Mouse (Mus musculus) liver, adult 2 months (tissue): ENCODE data around the gene Tcp10c. TPM values are rescaled to one million over a fixed set of nuclear protein-coding genes. Genes with fewer than 3 reads are reported as not detected.
"Not testable (repeated sequence)": the region's sequence is repeated elsewhere in the genome, so short reads cannot be mapped to it uniquely, and the experiment has no call there.

Experiments
- DNase-seq: peaks from one replicate; pipeline ENCODE4 v3.0.0-alpha.2; 2011; ENCODE audit warnings: low read depth, low spot score; ENCODE audit errors: extremely low read depth
- H3K27ac ChIP-seq: fragments of 200-500 bp; replicated peaks from 2 replicates; pipeline ENCODE4 v1.5.1; 2012; ENCODE audit warnings: low read depth, mild to moderate bottlenecking, control low read depth, inconsistent platforms, low read length; ENCODE audit not compliant: insufficient read depth
- H3K27me3 ChIP-seq: fragments of 200-500 bp; 2 replicates; pipeline ENCODE4 v1.6.1; 2012; ENCODE audit warnings: mild to moderate bottlenecking, moderate library complexity, low read length, inconsistent platforms; ENCODE audit not compliant: control insufficient read depth, insufficient read depth
- H3K36me3 ChIP-seq: fragments of 200-500 bp; 2 replicates; pipeline ENCODE4 v1.6.1; 2012; ENCODE audit warnings: low read length, inconsistent platforms; ENCODE audit not compliant: control insufficient read depth, insufficient read depth
- H3K4me1 ChIP-seq: fragments of 200-500 bp; 2 replicates; pipeline ENCODE4 v1.6.1; 2011; ENCODE audit warnings: low read length; ENCODE audit not compliant: control insufficient read depth, insufficient read depth
- H3K4me3 ChIP-seq: fragments of 200-500 bp; 2 replicates; pipeline ENCODE4 v1.5.1; 2011; ENCODE audit warnings: low read depth, mild to moderate bottlenecking, control low read depth, low read length, moderate library complexity; ENCODE audit not compliant: insufficient read depth
- H3K79me2 ChIP-seq: fragments of 200-500 bp; 2 replicates; pipeline ENCODE4 v1.6.1; 2012; ENCODE audit warnings: inconsistent platforms, mild to moderate bottlenecking, low read length, moderate library complexity; ENCODE audit not compliant: control insufficient read depth, insufficient read depth
- H3K9ac ChIP-seq: fragments of 200-500 bp; 2 replicates; pipeline ENCODE4 v1.6.1; 2012; ENCODE audit warnings: low read depth, mild to moderate bottlenecking, control low read depth, inconsistent platforms, low read length
- WGBS: fragments of 180-500 bp; shearing (Covaris S2); methylation state at CpG from one replicate; pipeline ENCODE4 v1.1.7; 2018; 5-methylcytosine and 5-hydroxymethylcytosine counted together
- polyA plus RNA-seq: library from polyadenylated mRNA; depleted of rRNA; stranded (reverse); fragments of >200 nt; gene quantifications from 2 replicates; pipeline ENCODE4 v1.2.3, GENCODE M21; 2012
- total RNA-seq: library from RNA; depleted of rRNA; stranded (reverse); fragments of >200 nt; gene quantifications from 2 replicates; pipeline ENCODE4 v1.2.3, GENCODE M21; 2014

The Tcp10c gene
- total and polyA plus RNA-seq, 2 experiments = not detected

- not testable (repeated sequence) for H3K27me3 ChIP-seq, H3K79me2 ChIP-seq, H3K27ac ChIP-seq, H3K4me1 ChIP-seq, H3K4me3 ChIP-seq, H3K9ac ChIP-seq, H3K36me3 ChIP-seq, DNase-seq
- 92% methylated on average over 9 of the region's 9 CpGs for WGBS
These were observed 12.8 kb downstream of the Tcp10c start for GRCm38 (mm10) chr17:13367181-13367580.

- not testable (repeated sequence) for H3K36me3 ChIP-seq, DNase-seq, H3K79me2 ChIP-seq, H3K27me3 ChIP-seq, H3K4me1 ChIP-seq, H3K9ac ChIP-seq, H3K27ac ChIP-seq, H3K4me3 ChIP-seq
- WGBS = 84% methylated on average over 7 of the region's 7 CpGs
These were observed 14.3 kb downstream of the Tcp10c start for GRCm38 (mm10) chr17:13368658-13369057.

- not testable (repeated sequence) for H3K4me3 ChIP-seq, H3K27me3 ChIP-seq, H3K9ac ChIP-seq, H3K36me3 ChIP-seq, H3K79me2 ChIP-seq, H3K27ac ChIP-seq, DNase-seq, H3K4me1 ChIP-seq
- 70% methylated on average over 6 of the region's 6 CpGs for WGBS
These were observed 16.4 kb downstream of the Tcp10c start for GRCm38 (mm10) chr17:13370746-13371145.

- not testable (repeated sequence) for H3K9ac ChIP-seq, H3K79me2 ChIP-seq, H3K4me3 ChIP-seq, H3K27ac ChIP-seq, H3K36me3 ChIP-seq, DNase-seq, H3K27me3 ChIP-seq, H3K4me1 ChIP-seq
- 85% methylated on average over 3 of the region's 3 CpGs for WGBS
These were observed 24.0 kb downstream of the Tcp10c start for GRCm38 (mm10) chr17:13378341-13378740.

- not testable (repeated sequence) for H3K27ac ChIP-seq, H3K4me3 ChIP-seq, H3K4me1 ChIP-seq, H3K27me3 ChIP-seq, H3K36me3 ChIP-seq, H3K79me2 ChIP-seq, H3K9ac ChIP-seq, DNase-seq
- 70% methylated on average over 7 of the region's 7 CpGs for WGBS
These were observed 25.7 kb downstream of the Tcp10c start for GRCm38 (mm10) chr17:13379951-13380615.

GRCm38 (mm10) chr17:13381286-13381685 is 26.9 kb downstream of the Tcp10c start:
- DNase-seq, H3K9ac ChIP-seq, H3K4me3 ChIP-seq, H3K27me3 ChIP-seq, H3K79me2 ChIP-seq, H3K36me3 ChIP-seq, H3K27ac ChIP-seq, H3K4me1 ChIP-seq: not testable (repeated sequence)
- WGBS = 97% methylated on average over 2 of the region's 2 CpGs

- not testable (repeated sequence) for DNase-seq, H3K9ac ChIP-seq, H3K36me3 ChIP-seq, H3K4me3 ChIP-seq, H3K27me3 ChIP-seq, H3K27ac ChIP-seq, H3K79me2 ChIP-seq, H3K4me1 ChIP-seq
- WGBS = 86% methylated on average over 1 of the region's 4 CpGs
These were observed 36.6 kb downstream of the Tcp10c start for GRCm38 (mm10) chr17:13391020-13391419.

GRCm38 (mm10) chr17:13399961-13400360 is 45.6 kb downstream of the Tcp10c start:
- H3K79me2 ChIP-seq, H3K36me3 ChIP-seq, H3K27ac ChIP-seq, H3K4me1 ChIP-seq, H3K4me3 ChIP-seq, DNase-seq, H3K9ac ChIP-seq, H3K27me3 ChIP-seq: not testable (repeated sequence)
- WGBS = 82% methylated on average over 4 of the region's 5 CpGs

GRCm38 (mm10) chr17:13402118-13402517 is 47.7 kb downstream of the Tcp10c start:
- H3K27me3 ChIP-seq, H3K4me1 ChIP-seq, H3K4me3 ChIP-seq, DNase-seq, H3K27ac ChIP-seq, H3K9ac ChIP-seq, H3K36me3 ChIP-seq, H3K79me2 ChIP-seq: not testable (repeated sequence)
